Comparison of ENCODE assay signal across 18 mouse cellular contexts in genomic region chr8:72500521-72500931, GRCm38 (mm10). TPM values are rescaled to one million over a fixed set of nuclear protein-coding genes. Genes with fewer than 3 reads are reported as not detected.
DNase-seq lines count a peak whose midpoint lies in the region; ATAC-seq and TF ChIP-seq lines count a peak whose summit lies in the region.
"Had no signal": no experiment of that assay in that cellular context is flagged by ENCODE, and none has a peak within 500 bp of the region (broad histone marks: within the 10 kb centered on the region; RNA-seq: fewer than 3 reads in every experiment).

No protein-coding gene starts in this region.

- H3K27me3 ChIP-seq in liver, adult 2 months (ENCODE audit: control insufficient read depth, insufficient read depth, low read length): no peaks in the 10 kb centered on the region
- no peaks in the 10 kb centered on the region for H3K27me3 ChIP-seq in liver, embryonic 12.5 days (replicated peaks)
- no peaks in the 10 kb centered on the region for H3K27me3 ChIP-seq in intestine, postnatal 0 days (replicated peaks; ENCODE audit: control insufficient read depth, insufficient read depth, low read length)
- no peaks in the 10 kb centered on the region for H3K27me3 ChIP-seq in forebrain, embryonic 11.5 days (ENCODE audit: control insufficient read depth, insufficient read depth, low read length)
- H3K27me3 ChIP-seq: embryonic facial prominence, embryonic 15.5 days; hindbrain, embryonic 12.5 days; lung, embryonic 15.5 days; neural tube, embryonic 12.5 days; Patski had no signal

- no peak overlapping the region for H3K9ac ChIP-seq in liver, adult 2 months (ENCODE audit: low read depth, low read length)
- no peak overlapping the region for H3K9ac ChIP-seq in liver, embryonic 12.5 days
- no peak overlapping the region for H3K9ac ChIP-seq in intestine, postnatal 0 days (ENCODE audit: low read depth, low read length)
- H3K9ac ChIP-seq in forebrain, embryonic 11.5 days (ENCODE audit: low read length): no peak overlapping the region
- H3K9ac ChIP-seq: embryonic facial prominence, embryonic 15.5 days; hindbrain, embryonic 12.5 days; lung, embryonic 15.5 days; neural tube, embryonic 12.5 days had no signal

- WGBS in liver, adult 2 months: 30% methylated on average over 1 of the region's 1 CpGs
- 78% methylated on average over 1 of the region's 1 CpGs for WGBS in liver, embryonic 12.5 days (ENCODE audit: insufficient replicate concordance)
- WGBS in intestine, postnatal 0 days: 93% methylated on average over 1 of the region's 1 CpGs
- 97% methylated on average over 1 of the region's 1 CpGs for WGBS in forebrain, embryonic 11.5 days

- no peaks in the 10 kb centered on the region for H3K36me3 ChIP-seq in liver, adult 2 months (ENCODE audit: control insufficient read depth, insufficient read depth, low read length)
- H3K36me3 ChIP-seq in liver, embryonic 12.5 days: peaks cover 55% of the 10 kb centered on the region
- peaks cover 16% of the 10 kb centered on the region for H3K36me3 ChIP-seq in intestine, postnatal 0 days (ENCODE audit: control insufficient read depth, insufficient read depth)
- no peaks in the 10 kb centered on the region for H3K36me3 ChIP-seq in forebrain, embryonic 11.5 days (ENCODE audit: control insufficient read depth, insufficient read depth, low read length)

- no peak for TF ChIP-seq CTCF in gastrocnemius, adult 2 months (IDR thresholded peaks at IDR 0.05)
- TF ChIP-seq CTCF in liver, adult 2 months (IDR thresholded peaks at IDR 0.05; ENCODE audit: low read depth, low read length): no peak
- TF ChIP-seq CTCF in intestine, postnatal 0 days (IDR thresholded peaks at IDR 0.05; ENCODE audit: low read depth): peak; percentile 22; the same call in 1 of the 2 replicates

- intact Hi-C loops in gastrocnemius, adult 2 months (cut with DNase I): no loop called here

- H3K9me3 ChIP-seq in liver, embryonic 12.5 days (replicated peaks): no peaks in the 10 kb centered on the region
- H3K9me3 ChIP-seq in intestine, postnatal 0 days (ENCODE audit: control insufficient read depth): no peaks in the 10 kb centered on the region
- H3K9me3 ChIP-seq in forebrain, embryonic 11.5 days (ENCODE audit: control insufficient read depth, low read length): no peaks in the 10 kb centered on the region
- H3K9me3 ChIP-seq: embryonic facial prominence, embryonic 15.5 days; hindbrain, embryonic 12.5 days; lung, embryonic 15.5 days; neural tube, embryonic 12.5 days had no signal

- ATAC-seq in liver, embryonic 12.5 days: no peak
- ATAC-seq in intestine, postnatal 0 days: no peak
- no peak for ATAC-seq in forebrain, embryonic 11.5 days (replicated peaks; ENCODE audit: low FRiP score)
- ATAC-seq: forebrain, embryonic 14.5 days; Patski had no signal

- H3K4me2 ChIP-seq in liver, embryonic 12.5 days: no peak overlapping the region
- no peak overlapping the region for H3K4me2 ChIP-seq in intestine, postnatal 0 days (replicated peaks; ENCODE audit: low read depth)
- H3K4me2 ChIP-seq in forebrain, embryonic 11.5 days (ENCODE audit: low read depth, low read length, severe bottlenecking): no peak overlapping the region
- H3K4me2 ChIP-seq: embryonic facial prominence, embryonic 15.5 days; hindbrain, embryonic 12.5 days; liver, embryonic 11.5 days; lung, embryonic 15.5 days; neural tube, embryonic 12.5 days had no signal

- H3K4me1 ChIP-seq in liver, adult 2 months (ENCODE audit: control insufficient read depth, insufficient read depth, low read length): peaks cover 17% of the 10 kb centered on the region
- H3K4me1 ChIP-seq in liver, embryonic 12.5 days: peaks cover 63% of the 10 kb centered on the region
- peaks cover 4% of the 10 kb centered on the region; the same call in 1 of the 2 replicates for H3K4me1 ChIP-seq in intestine, postnatal 0 days (replicated peaks; ENCODE audit: control insufficient read depth, insufficient read depth, low read length)
- H3K4me1 ChIP-seq in forebrain, embryonic 11.5 days (replicated peaks; ENCODE audit: control insufficient read depth, insufficient read depth, low read length): no peaks in the 10 kb centered on the region
- H3K4me1 ChIP-seq: lung, embryonic 15.5 days; neural tube, embryonic 12.5 days had no signal

- H3K79me2 ChIP-seq in liver, adult 2 months (ENCODE audit: control insufficient read depth, insufficient read depth, low read length): peaks cover 63% of the 10 kb centered on the region

- no peak for TF ChIP-seq POLR2A in liver, adult 2 months (IDR thresholded peaks at IDR 0.05; ENCODE audit: extremely low read depth, insufficient read depth, low read length)

- peak overlapping the region; percentile 97 for H3K27ac ChIP-seq in gastrocnemius, adult 2 months
- H3K27ac ChIP-seq in liver, adult 2 months (replicated peaks; ENCODE audit: insufficient read depth, low read depth, low read length): no peak overlapping the region
- H3K27ac ChIP-seq in liver, embryonic 12.5 days: no peak overlapping the region
- H3K27ac ChIP-seq in intestine, postnatal 0 days (ENCODE audit: low read depth, low read length): peak overlapping the region; percentile 63
- no peak overlapping the region for H3K27ac ChIP-seq in forebrain, embryonic 11.5 days (ENCODE audit: low read depth, low read length)
- H3K27ac ChIP-seq: embryonic facial prominence, embryonic 15.5 days; hindbrain, embryonic 12.5 days; lung, embryonic 15.5 days; neural tube, embryonic 12.5 days had no signal

- peak; percentile 54 for DNase-seq in gastrocnemius, adult 2 months
- DNase-seq in gastrocnemius, postnatal 4 days (ENCODE audit: low spot score in 2 of 2): no peak
- DNase-seq in liver, adult 2 months (ENCODE audit: extremely low read depth, low read depth, low spot score): peak; percentile 64
- peak; percentile 83 to 88 for DNase-seq in cerebellum, postnatal 36 days
- no peak for DNase-seq in forebrain, embryonic 11.5 days (ENCODE audit: low spot score)
- no peak for DNase-seq in frontal cortex, postnatal 25 days (ENCODE audit: low spot score in 2 of 2)
- DNase-seq: kidney, adult 11 months; kidney, postnatal 14 days; right cerebral cortex, postnatal 14 days had no signal

- peak overlapping the region; percentile 56 for H3K4me3 ChIP-seq in gastrocnemius, adult 2 months
- H3K4me3 ChIP-seq in liver, adult 2 months (ENCODE audit: insufficient read depth, low read depth, low read length): no peak overlapping the region
- H3K4me3 ChIP-seq in liver, embryonic 12.5 days: no peak overlapping the region
- no peak overlapping the region for H3K4me3 ChIP-seq in intestine, postnatal 0 days (ENCODE audit: low read depth, low read length)
- no peak overlapping the region for H3K4me3 ChIP-seq in forebrain, embryonic 11.5 days (ENCODE audit: low read depth, low read length)
- H3K4me3 ChIP-seq: embryonic facial prominence, embryonic 15.5 days; hindbrain, embryonic 12.5 days; lung, embryonic 15.5 days; neural tube, embryonic 12.5 days had no signal

RNA-seq across cellular contexts. Expression of gene Slc35e1, which starts 8.1 kb away (rescaled TPM):
- total RNA-seq in gastrocnemius, adult 2 months (2021): 10 to 100 TPM; 44.8 to 52.0 TPM
- total RNA-seq in gastrocnemius, postnatal 4 days (2021): 10 to 100 TPM; 24.5 to 28.3 TPM
- total RNA-seq in liver, adult 2 months (2014; rRNA removed): 20.0 and 26.5 TPM in 2 replicates
- polyA plus RNA-seq in liver, adult 2 months (2012; rRNA removed): 55.6 and 59.8 TPM in 2 replicates
- 17.1 and 17.7 TPM in 2 replicates for polyA plus RNA-seq in liver, embryonic 12.5 days (2016; fragmentation: Nextera tagmentation; extraction: Ambion mirVana)
- 18.1 and 21.8 TPM in 2 replicates for polyA plus RNA-seq in intestine, postnatal 0 days (2015; fragmentation: Nextera tagmentation; extraction: Ambion mirVana)
- 20.9 and 21.1 TPM in 2 replicates for polyA plus RNA-seq in forebrain, embryonic 11.5 days (2014; fragmentation: Nextera tagmentation; extraction: Ambion mirVana)

RNA-seq across cellular contexts. Expression of gene Cherp, which starts 25.5 kb away (rescaled TPM):
- total RNA-seq in gastrocnemius, adult 2 months (2021): 10 to 100 TPM; 19.7 to 26.1 TPM
- 10 to 100 TPM; 47.7 to 60.6 TPM for total RNA-seq in gastrocnemius, postnatal 4 days (2021)
- total RNA-seq in liver, adult 2 months (2014; rRNA removed): 5.3 and 6.7 TPM in 2 replicates
- polyA plus RNA-seq in liver, adult 2 months (2012; rRNA removed): 16.2 and 22.7 TPM in 2 replicates
- polyA plus RNA-seq in liver, embryonic 12.5 days (2016; fragmentation: Nextera tagmentation; extraction: Ambion mirVana): 41.6 and 45.0 TPM in 2 replicates
- polyA plus RNA-seq in intestine, postnatal 0 days (2015; fragmentation: Nextera tagmentation; extraction: Ambion mirVana): 17.8 and 19.4 TPM in 2 replicates
- 101 and 107 TPM in 2 replicates for polyA plus RNA-seq in forebrain, embryonic 11.5 days (2014; fragmentation: Nextera tagmentation; extraction: Ambion mirVana)

RNA-seq across cellular contexts. Expression of gene Med26, which starts 47.5 kb away (rescaled TPM):
- 10 to 100 TPM in 1 of 2 experiments, 1 to 10 TPM in 1; 7.0 to 17.2 TPM for total RNA-seq in gastrocnemius, adult 2 months (2021)
- 1 to 10 TPM; 9.4 to 9.8 TPM for total RNA-seq in gastrocnemius, postnatal 4 days (2021)
- total RNA-seq in liver, adult 2 months (2014; rRNA removed): 1.3 and 1.8 TPM in 2 replicates
- 4.4 and 6.0 TPM in 2 replicates for polyA plus RNA-seq in liver, adult 2 months (2012; rRNA removed)
- 11.3 and 11.6 TPM in 2 replicates for polyA plus RNA-seq in liver, embryonic 12.5 days (2016; fragmentation: Nextera tagmentation; extraction: Ambion mirVana)
- 6.4 and 7.8 TPM in 2 replicates for polyA plus RNA-seq in intestine, postnatal 0 days (2015; fragmentation: Nextera tagmentation; extraction: Ambion mirVana)
- polyA plus RNA-seq in forebrain, embryonic 11.5 days (2014; fragmentation: Nextera tagmentation; extraction: Ambion mirVana): 18.1 and 19.2 TPM in 2 replicates

RNA-seq across cellular contexts. Expression of gene 1700030K09Rik, which starts 56.8 kb away (rescaled TPM):
- total RNA-seq in gastrocnemius, adult 2 months (2021): 1 to 10 TPM; 3.3 to 4.8 TPM
- total RNA-seq in gastrocnemius, postnatal 4 days (2021): 1 to 10 TPM; 6.3 to 6.5 TPM
- total RNA-seq in liver, adult 2 months (2014; rRNA removed): 1.8 and 2.1 TPM in 2 replicates
- 2.5 and 3.6 TPM in 2 replicates for polyA plus RNA-seq in liver, adult 2 months (2012; rRNA removed)
- polyA plus RNA-seq in liver, embryonic 12.5 days (2016; fragmentation: Nextera tagmentation; extraction: Ambion mirVana): 7.0 and 7.7 TPM in 2 replicates
- 3.6 and 3.8 TPM in 2 replicates for polyA plus RNA-seq in intestine, postnatal 0 days (2015; fragmentation: Nextera tagmentation; extraction: Ambion mirVana)
- polyA plus RNA-seq in forebrain, embryonic 11.5 days (2014; fragmentation: Nextera tagmentation; extraction: Ambion mirVana): 14.9 and 15.4 TPM in 2 replicates

RNA-seq across cellular contexts. Expression of gene Calr3, which starts 56.9 kb away (rescaled TPM):
- 1 to 10 TPM; 3.1 to 4.2 TPM for total RNA-seq in gastrocnemius, adult 2 months (2021)
- total RNA-seq in gastrocnemius, postnatal 4 days (2021): 1 to 10 TPM; 1.3 to 2.0 TPM
- 2.2 and 3.1 TPM in 2 replicates for total RNA-seq in liver, adult 2 months (2014; rRNA removed)
- polyA plus RNA-seq in liver, adult 2 months (2012; rRNA removed): 0.54 TPM in 2 replicates
- polyA plus RNA-seq in liver, embryonic 12.5 days (2016; fragmentation: Nextera tagmentation; extraction: Ambion mirVana): 1.0 and 1.1 TPM in 2 replicates
- 0.46 and 0.55 TPM in 2 replicates for polyA plus RNA-seq in intestine, postnatal 0 days (2015; fragmentation: Nextera tagmentation; extraction: Ambion mirVana)
- polyA plus RNA-seq in forebrain, embryonic 11.5 days (2014; fragmentation: Nextera tagmentation; extraction: Ambion mirVana): 1.2 and 1.7 TPM in 2 replicates

Comparison
In these comparisons a context has a peak if more than half of its experiments do, and no peak if none do; other contexts are left out.
1. DNase-seq: peak in gastrocnemius, adult 2 months (single experiment), liver, adult 2 months (single experiment) and cerebellum, postnatal 36 days (2 of 2); none in gastrocnemius, postnatal 4 days (0 of 2), forebrain, embryonic 11.5 days (single experiment) and frontal cortex, postnatal 25 days (0 of 2).
2. H3K27ac ChIP-seq: peak in gastrocnemius, adult 2 months (single experiment) and intestine, postnatal 0 days (single experiment); none in liver, adult 2 months (single experiment), liver, embryonic 12.5 days (single experiment) and forebrain, embryonic 11.5 days (single experiment).